ENCODE assay signal across 9 mouse cellular contexts in the genomic region with DNA sequence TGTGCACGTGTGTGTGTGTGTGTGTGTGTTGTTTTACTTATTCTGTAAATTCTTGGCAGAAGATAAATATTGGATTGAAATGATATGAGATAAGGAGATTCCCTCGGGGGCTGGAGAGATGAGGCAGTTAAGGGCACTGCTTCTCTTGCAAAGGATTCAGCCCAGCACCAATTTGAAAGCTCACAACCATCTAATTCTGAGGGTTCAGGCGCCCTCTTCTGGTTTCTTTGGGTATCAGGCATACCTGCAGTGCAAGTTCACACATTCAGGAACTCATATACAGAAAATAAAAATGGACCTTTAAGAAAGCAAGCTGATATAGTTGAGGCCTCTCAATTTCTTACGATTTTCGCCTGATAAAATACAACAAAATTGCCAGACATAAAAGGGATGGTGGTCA. TPM values are rescaled to one million over a fixed set of nuclear protein-coding genes. Genes with fewer than 3 reads are reported as not detected.
DNase-seq lines count a peak whose midpoint lies in the region; ATAC-seq lines count a peak whose summit lies in the region.
"Had no signal": no experiment of that assay in that cellular context is flagged by ENCODE, and none has a peak within 500 bp of the region (broad histone marks: within the 10 kb centered on the region; RNA-seq: fewer than 3 reads in every experiment).

No protein-coding gene starts in this region.

- no peaks in the 10 kb centered on the region for H3K4me1 ChIP-seq in forebrain, embryonic 14.5 days (ENCODE audit: control insufficient read depth, insufficient read depth, low read length)
- no peaks in the 10 kb centered on the region for H3K4me1 ChIP-seq in forebrain, embryonic 15.5 days
- no peaks in the 10 kb centered on the region for H3K4me1 ChIP-seq in embryonic facial prominence, embryonic 11.5 days (ENCODE audit: control insufficient read depth, insufficient read depth, low read length)
- H3K4me1 ChIP-seq: limb, embryonic 13.5 days had no signal

- no peaks in the 10 kb centered on the region for H3K9me3 ChIP-seq in forebrain, embryonic 14.5 days (replicated peaks; ENCODE audit: control insufficient read depth, low read length)
- no peaks in the 10 kb centered on the region for H3K9me3 ChIP-seq in forebrain, embryonic 15.5 days
- H3K9me3 ChIP-seq in embryonic facial prominence, embryonic 11.5 days (replicated peaks; ENCODE audit: control insufficient read depth, low read length): no peaks in the 10 kb centered on the region

- H3K27me3 ChIP-seq in forebrain, embryonic 14.5 days (replicated peaks; ENCODE audit: control insufficient read depth, insufficient read depth, low read length): no peaks in the 10 kb centered on the region
- no peaks in the 10 kb centered on the region for H3K27me3 ChIP-seq in forebrain, embryonic 15.5 days
- H3K27me3 ChIP-seq in embryonic facial prominence, embryonic 11.5 days (ENCODE audit: control insufficient read depth, insufficient read depth, low read length): no peaks in the 10 kb centered on the region
- H3K27me3 ChIP-seq: limb, embryonic 13.5 days had no signal

- 0 out of 2 replicates have a peak, but pooled peaks have one; percentile 29 for ATAC-seq in forebrain, embryonic 14.5 days
- no peak for ATAC-seq in forebrain, embryonic 15.5 days (replicated peaks)
- ATAC-seq in embryonic facial prominence, embryonic 11.5 days (replicated peaks; ENCODE audit: insufficient number of reproducible peaks, low FRiP score, low TSS enrichment, low read depth): no peak

- H3K36me3 ChIP-seq in forebrain, embryonic 14.5 days (ENCODE audit: control insufficient read depth, insufficient read depth, low read length): no peaks in the 10 kb centered on the region
- no peaks in the 10 kb centered on the region for H3K36me3 ChIP-seq in forebrain, embryonic 15.5 days
- H3K36me3 ChIP-seq in embryonic facial prominence, embryonic 11.5 days (replicated peaks; ENCODE audit: control insufficient read depth, insufficient read depth, low read depth, low read length): no peaks in the 10 kb centered on the region
- H3K36me3 ChIP-seq: limb, embryonic 13.5 days had no signal

- no peak overlapping the region for H3K4me2 ChIP-seq in forebrain, embryonic 14.5 days (ENCODE audit: low read length)
- no peak overlapping the region for H3K4me2 ChIP-seq in forebrain, embryonic 15.5 days (replicated peaks)
- H3K4me2 ChIP-seq in embryonic facial prominence, embryonic 11.5 days (ENCODE audit: low read depth, low read length): no peak overlapping the region
- H3K4me2 ChIP-seq: limb, embryonic 13.5 days had no signal

- H3K9ac ChIP-seq in forebrain, embryonic 14.5 days (ENCODE audit: low read length): no peak overlapping the region
- H3K9ac ChIP-seq in forebrain, embryonic 15.5 days (replicated peaks): no peak overlapping the region
- no peak overlapping the region for H3K9ac ChIP-seq in embryonic facial prominence, embryonic 11.5 days (replicated peaks; ENCODE audit: low read length)
- H3K9ac ChIP-seq: limb, embryonic 13.5 days had no signal

- peak; percentile 84 for DNase-seq in forebrain, embryonic 14.5 days (ENCODE audit: low spot score)
- DNase-seq in 416B (ENCODE audit: low read depth): peak; percentile 78
- peak; percentile 37 for DNase-seq in adrenal gland, postnatal 25 days
- DNase-seq in embryonic facial prominence, embryonic 11.5 days (ENCODE audit: low spot score): peak; percentile 81
- DNase-seq in kidney, postnatal 25 days: peak; percentile 65 to 85
- DNase-seq in lung, adult 18-20 months: peak; percentile 60 to 73
- DNase-seq in spleen, postnatal 36 days (ENCODE audit: low spot score in 2 of 2): peak; percentile 24 to 29

- H3K4me3 ChIP-seq in forebrain, embryonic 14.5 days (ENCODE audit: low read depth, low read length): no peak overlapping the region
- no peak overlapping the region for H3K4me3 ChIP-seq in forebrain, embryonic 15.5 days
- H3K4me3 ChIP-seq in embryonic facial prominence, embryonic 11.5 days (ENCODE audit: low read depth, low read length): no peak overlapping the region
- H3K4me3 ChIP-seq: limb, embryonic 13.5 days had no signal

- no peak overlapping the region for H3K27ac ChIP-seq in forebrain, embryonic 14.5 days (ENCODE audit: low read depth, low read length)
- no peak overlapping the region for H3K27ac ChIP-seq in forebrain, embryonic 15.5 days (replicated peaks)
- no peak overlapping the region for H3K27ac ChIP-seq in embryonic facial prominence, embryonic 11.5 days (replicated peaks; ENCODE audit: low read depth, low read length)
- H3K27ac ChIP-seq: limb, embryonic 13.5 days had no signal

- 38% methylated on average over 5 of the region's 5 CpGs for WGBS in forebrain, embryonic 14.5 days
- 38% methylated on average over 5 of the region's 5 CpGs for WGBS in forebrain, embryonic 15.5 days
- 32% methylated on average over 5 of the region's 5 CpGs for WGBS in embryonic facial prominence, embryonic 11.5 days

RNA-seq across cellular contexts. Expression of a gene that starts 10.7 kb away (rescaled TPM):
- not detected in 2 replicates for polyA plus RNA-seq in forebrain, embryonic 14.5 days (2014; fragmentation: Nextera tagmentation; extraction: Ambion mirVana)
- polyA plus RNA-seq in forebrain, embryonic 15.5 days (2015; fragmentation: Nextera tagmentation; extraction: Ambion mirVana): not detected in 2 replicates
- 1.2 TPM in 1 of 2 replicates, not detected in the other for total RNA-seq in adrenal gland, postnatal 25 days (2021)
- not detected in 2 replicates for polyA plus RNA-seq in embryonic facial prominence, embryonic 11.5 days (2014; fragmentation: Nextera tagmentation; extraction: Ambion mirVana)
- polyA plus RNA-seq: limb, embryonic 13.5 days had no signal

RNA-seq across cellular contexts. Expression of a gene that starts 22.1 kb away (rescaled TPM):
- not detected in 2 replicates for polyA plus RNA-seq in forebrain, embryonic 14.5 days (2014; fragmentation: Nextera tagmentation; extraction: Ambion mirVana)
- polyA plus RNA-seq in forebrain, embryonic 15.5 days (2015; fragmentation: Nextera tagmentation; extraction: Ambion mirVana): not detected in 2 replicates
- 1.0 and 2.4 TPM in 2 replicates for total RNA-seq in adrenal gland, postnatal 25 days (2021)
- polyA plus RNA-seq in embryonic facial prominence, embryonic 11.5 days (2014; fragmentation: Nextera tagmentation; extraction: Ambion mirVana): not detected in 2 replicates

RNA-seq across cellular contexts. Expression of a gene that starts 22.1 kb away (rescaled TPM):
- not detected in 2 replicates for polyA plus RNA-seq in forebrain, embryonic 14.5 days (2014; fragmentation: Nextera tagmentation; extraction: Ambion mirVana)
- polyA plus RNA-seq in forebrain, embryonic 15.5 days (2015; fragmentation: Nextera tagmentation; extraction: Ambion mirVana): not detected in 2 replicates
- total RNA-seq in adrenal gland, postnatal 25 days (2021): 0.64 TPM in 1 of 2 replicates, not detected in the other
- polyA plus RNA-seq in embryonic facial prominence, embryonic 11.5 days (2014; fragmentation: Nextera tagmentation; extraction: Ambion mirVana): 0.15 TPM in 1 of 2 replicates, not detected in the other

RNA-seq across cellular contexts. Expression of a gene that starts 40.3 kb away (rescaled TPM):
- not detected in 2 replicates for polyA plus RNA-seq in forebrain, embryonic 14.5 days (2014; fragmentation: Nextera tagmentation; extraction: Ambion mirVana)
- not detected in 2 replicates for polyA plus RNA-seq in forebrain, embryonic 15.5 days (2015; fragmentation: Nextera tagmentation; extraction: Ambion mirVana)
- not detected in 2 replicates for total RNA-seq in adrenal gland, postnatal 25 days (2021)
- 0.17 TPM in 2 replicates for polyA plus RNA-seq in embryonic facial prominence, embryonic 11.5 days (2014; fragmentation: Nextera tagmentation; extraction: Ambion mirVana)

RNA-seq across cellular contexts. Expression of a gene that starts 46.9 kb away (rescaled TPM):
- polyA plus RNA-seq in forebrain, embryonic 14.5 days (2014; fragmentation: Nextera tagmentation; extraction: Ambion mirVana): 0.07 TPM in 1 of 2 replicates, not detected in the other
- polyA plus RNA-seq in forebrain, embryonic 15.5 days (2015; fragmentation: Nextera tagmentation; extraction: Ambion mirVana): 0.06 TPM in 1 of 2 replicates, not detected in the other
- total RNA-seq in adrenal gland, postnatal 25 days (2021): not detected in 2 replicates
- polyA plus RNA-seq in embryonic facial prominence, embryonic 11.5 days (2014; fragmentation: Nextera tagmentation; extraction: Ambion mirVana): 0.08 and 0.14 TPM in 2 replicates

Comparison
In these comparisons a context has a peak if more than half of its experiments do, and no peak if none do; other contexts are left out.
1. DNase-seq: peak in every context shown above with its lines; median percentile 84 in forebrain, embryonic 14.5 days; 81 in embryonic facial prominence, embryonic 11.5 days; 78 in 416B; 75 in kidney, postnatal 25 days; 66 in lung, adult 18-20 months; 37 in adrenal gland, postnatal 25 days; 26 in spleen, postnatal 36 days.